Mouse (Mus musculus): ENCODE results near the gene Fam129a.

GRCm38 (mm10) chr1:151753374-151753929, 182.5 kb downstream of the Fam129a start:
- TF ChIP-seq CTCF (IDR thresholded peaks at IDR 0.05; ENCODE audit: low read depth, low read length) (no peak), EP300 (IDR thresholded peaks at IDR 0.05; ENCODE audit: insufficient read depth, low read depth, low read length) (no peak)

All from ES-Bruce4 (cell line).